Mouse (Mus musculus) embryo, embryonic 9.5 days (tissue): ENCODE data around the gene Cct7.

Source experiments
- DNase-seq: peaks from one replicate; pipeline ENCODE4 v3.0.0-alpha.2; 2017; ENCODE audit errors: extremely low spot score

Cct7 gene

GRCm38 (mm10) chr6:85452411-85452665 lies 1.0 kb downstream of the Cct7 start:
- no peak for DNase-seq

- DNase-seq: peak; percentile 11
These were observed 1.5 kb downstream of the Cct7 start for GRCm38 (mm10) chr6:85452816-85453215.

- DNase-seq: no peak
These were observed 8.3 kb downstream of the Cct7 start for GRCm38 (mm10) chr6:85459621-85460020.

GRCm38 (mm10) chr6:85465381-85465780 lies 14.1 kb downstream of the Cct7 start:
- no peak for DNase-seq

- DNase-seq: peak; percentile 6
These were observed 18.5 kb downstream of the Cct7 start for GRCm38 (mm10) chr6:85469660-85470430.

GRCm38 (mm10) chr6:85471962-85472361 lies 20.6 kb downstream of the Cct7 start:
- DNase-seq: no peak

- DNase-seq: no peak
These were observed 21.2 kb downstream of the Cct7 start for GRCm38 (mm10) chr6:85472542-85472941.

- no peak for DNase-seq
These were observed 24.3 kb downstream of the Cct7 start for GRCm38 (mm10) chr6:85475581-85475980.

GRCm38 (mm10) chr6:85477366-85477917 lies 26.1 kb downstream of the Cct7 start:
- peak; percentile 39 for DNase-seq

GRCm38 (mm10) chr6:85478416-85478815 lies 27.1 kb downstream of the Cct7 start:
- no peak for DNase-seq

- DNase-seq: no peak
These were observed 28.7 kb downstream of the Cct7 start for GRCm38 (mm10) chr6:85479979-85480378.

- DNase-seq: no peak
These were observed 29.4 kb downstream of the Cct7 start for GRCm38 (mm10) chr6:85480685-85481084.

GRCm38 (mm10) chr6:85483843-85484721 lies 32.8 kb downstream of the Cct7 start:
- DNase-seq: peak; percentile 17

- no peak for DNase-seq
These were observed 34.4 kb downstream of the Cct7 start for GRCm38 (mm10) chr6:85485738-85486137.

GRCm38 (mm10) chr6:85488510-85488909 lies 37.2 kb downstream of the Cct7 start:
- DNase-seq: peak; percentile 14

- no peak for DNase-seq
These were observed 38.4 kb downstream of the Cct7 start for GRCm38 (mm10) chr6:85489717-85490116.

GRCm38 (mm10) chr6:85490252-85490651 lies 38.9 kb downstream of the Cct7 start:
- DNase-seq: no peak

GRCm38 (mm10) chr6:85491606-85492005 lies 40.3 kb downstream of the Cct7 start:
- no peak for DNase-seq

GRCm38 (mm10) chr6:85496976-85497375 lies 45.7 kb downstream of the Cct7 start:
- DNase-seq: no peak

GRCm38 (mm10) chr6:85498147-85498546 lies 46.8 kb downstream of the Cct7 start:
- DNase-seq: no peak

- DNase-seq: no peak
These were observed 49.1 kb downstream of the Cct7 start for GRCm38 (mm10) chr6:85500416-85500815.

- no peak for DNase-seq
These were observed 50.3 kb downstream of the Cct7 start for GRCm38 (mm10) chr6:85501571-85502102.
